Mouse (Mus musculus) limb, embryonic 11.5 days (tissue): Measurements from ENCODE around the gene Wnt2b. TPM values are rescaled to one million over a fixed set of nuclear protein-coding genes. Genes with fewer than 3 reads are reported as not detected.
A peak's percentile ranks its signal among the peaks of the same experiment; 100 is the strongest.

Source experiments
- ATAC-seq: fragments of 200-750 bp; cut with Nextera tagmentation; 2 replicates; pipeline ENCODE4 v1.8.0; 2017; ENCODE audit warnings: low read depth; ENCODE audit not compliant: insufficient number of reproducible peaks, low FRiP score, low TSS enrichment
- DNase-seq: peaks from one replicate; pipeline ENCODE4 v3.0.0-alpha.2; 2015; ENCODE audit warnings: low spot score
- H3K27ac ChIP-seq: fragments of 300-500 bp; sonication (generic); replicated peaks from 2 replicates; pipeline ENCODE4 v1.5.1; 2014; ENCODE audit warnings: low read depth, mild to moderate bottlenecking, low read length
- H3K27me3 ChIP-seq: fragments of 300-500 bp; sonication (generic); 2 replicates; pipeline ENCODE4 v1.6.1; 2014; ENCODE audit warnings: mild to moderate bottlenecking, low read length, mixed read lengths; ENCODE audit not compliant: control insufficient read depth, insufficient read depth
- H3K36me3 ChIP-seq: fragments of 300-500 bp; sonication (generic); 2 replicates; pipeline ENCODE4 v1.6.1; 2014; ENCODE audit warnings: mild to moderate bottlenecking, low read length, moderate library complexity, mixed read lengths; ENCODE audit not compliant: control insufficient read depth, insufficient read depth
- H3K4me1 ChIP-seq: fragments of 300-500 bp; sonication (generic); 2 replicates; pipeline ENCODE4 v1.6.1; 2014; ENCODE audit warnings: low read length, mixed read lengths; ENCODE audit not compliant: control insufficient read depth, insufficient read depth
- H3K4me2 ChIP-seq: fragments of 300-500 bp; sonication (generic); 2 replicates; pipeline ENCODE4 v1.6.1; 2014; ENCODE audit warnings: low read depth, mild to moderate bottlenecking, moderate library complexity; ENCODE audit not compliant: severe bottlenecking
- H3K4me3 ChIP-seq: fragments of 300-500 bp; sonication (generic); 2 replicates; pipeline ENCODE4 v1.5.1; 2014; ENCODE audit warnings: low read depth, low read length
- H3K9ac ChIP-seq: fragments of 300-500 bp; sonication (generic); 2 replicates; pipeline ENCODE4 v1.6.1; 2014; ENCODE audit warnings: mild to moderate bottlenecking, low read length
- H3K9me3 ChIP-seq: fragments of 300-500 bp; sonication (generic); 2 replicates; pipeline ENCODE4 v1.6.1; 2016; ENCODE audit warnings: low read length; ENCODE audit not compliant: control insufficient read depth
- WGBS: fragments of 180-500 bp; shearing (Covaris S2); extraction: QIAGEN DNeasy Blood & Tissue Kit; methylation state at CpG from one replicate; pipeline ENCODE4 v1.1.7; 2014; 5-methylcytosine and 5-hydroxymethylcytosine counted together
- polyA plus RNA-seq: library from polyadenylated mRNA; unstranded; fragments of >200 nt; fragmentation: Nextera tagmentation; extraction: Ambion mirVana; gene quantifications from 2 replicates; pipeline ENCODE4 v1.2.1, GENCODE M21; 2014

Wnt2b gene
- polyA plus RNA-seq, 1 experiment from 2014 or later = 0.43 TPM

DNA sequence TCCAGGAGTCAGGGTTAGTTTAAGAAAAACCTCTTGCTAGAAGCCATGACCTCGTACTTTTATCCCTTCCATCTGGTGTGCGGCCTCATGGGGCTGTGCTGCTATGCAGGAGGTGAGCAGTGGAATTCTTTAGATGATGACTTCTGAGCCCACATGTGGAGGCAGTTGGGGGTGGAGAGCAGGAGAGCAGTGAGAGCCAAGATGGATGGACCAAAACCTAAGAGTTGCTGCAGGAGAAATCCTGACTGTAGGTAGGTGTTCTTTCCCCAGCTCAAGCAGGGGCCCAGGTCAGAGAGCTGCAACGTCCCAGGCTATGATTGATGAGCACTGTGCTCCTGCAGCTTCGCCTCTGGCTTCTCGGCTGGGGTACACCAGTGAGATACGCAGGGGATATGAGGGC is 21.0 kb downstream of the Wnt2b start:
- Histone ChIP-seq H3K27me3 (no peaks in the 10 kb centered on the region), H3K4me3 (no peak overlapping the region), H3K4me1 (peaks cover 21% of the 10 kb centered on the region), H3K4me2 (no peak overlapping the region), H3K9me3 (no peaks in the 10 kb centered on the region), H3K9ac (no peak overlapping the region), H3K36me3 (no peaks in the 10 kb centered on the region), H3K27ac (no peak overlapping the region)
- WGBS = 14% methylated on average over 6 of the region's 6 CpGs
- ATAC-seq (no peak), DNase-seq (peak; percentile 57)

DNA sequence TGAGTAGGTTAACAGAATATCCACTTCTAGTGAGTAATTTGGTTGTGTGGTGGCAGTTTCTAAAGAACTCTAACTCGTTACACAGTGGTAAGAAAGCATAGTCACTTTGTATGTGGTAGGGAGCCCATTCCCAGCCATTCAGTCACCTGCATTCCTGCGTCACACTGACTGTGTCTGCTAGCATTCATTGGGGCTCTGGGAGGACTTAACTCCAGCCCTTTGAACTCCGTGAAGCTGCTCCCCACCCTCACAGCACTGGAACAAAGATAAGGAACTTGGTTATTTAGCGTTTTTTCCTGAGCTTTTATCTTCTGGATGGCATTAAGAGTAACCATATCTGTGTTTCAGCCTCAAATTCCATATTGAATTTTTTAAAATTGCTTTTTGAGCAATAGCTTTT is 23.4 kb downstream of the Wnt2b start:
- Histone ChIP-seq H3K27ac (no peak overlapping the region), H3K27me3 (no peaks in the 10 kb centered on the region), H3K36me3 (no peaks in the 10 kb centered on the region), H3K9ac (no peak overlapping the region), H3K4me3 (no peak overlapping the region), H3K4me2 (no peak overlapping the region), H3K9me3 (no peaks in the 10 kb centered on the region), H3K4me1 (peaks cover 17% of the 10 kb centered on the region)
- 32% methylated on average over 4 of the region's 4 CpGs for WGBS
- no peak for DNase-seq
- no peak for ATAC-seq

DNA sequence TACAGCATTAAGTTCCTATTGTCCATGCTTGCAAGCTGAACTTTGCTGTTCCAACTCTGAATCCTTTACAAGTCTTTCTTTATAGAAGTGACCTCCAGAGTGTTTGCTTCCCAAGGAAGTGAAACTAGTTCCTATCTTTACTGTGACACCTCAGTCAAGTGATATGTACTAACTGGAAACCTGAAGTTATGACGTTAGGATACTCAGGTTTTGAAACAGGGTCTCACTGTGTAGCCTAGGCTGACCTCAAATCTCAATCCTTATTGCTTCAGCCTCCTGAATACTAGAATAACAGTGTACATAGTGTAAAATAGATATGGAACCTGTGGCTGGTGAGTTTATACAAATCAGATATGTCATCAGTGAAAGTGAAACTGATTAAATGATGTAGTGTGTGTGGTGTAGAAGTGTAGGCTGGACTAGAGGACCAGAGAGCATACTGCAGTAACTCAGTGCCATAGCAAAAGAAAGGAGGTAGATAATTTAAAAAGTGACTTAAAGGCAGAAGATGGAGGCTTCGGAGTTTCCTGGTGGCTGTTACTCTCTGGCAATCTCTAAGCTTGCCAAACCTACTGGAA is 23.9 kb downstream of the Wnt2b start:
- WGBS = 88% methylated on average over 2 of the region's 2 CpGs
- no peak overlapping the region for H3K27ac ChIP-seq
- ATAC-seq (no peak), DNase-seq (no peak)
- H3K9ac ChIP-seq = no peak overlapping the region
- no peak overlapping the region for H3K4me2 ChIP-seq
- H3K36me3 ChIP-seq = no peaks in the 10 kb centered on the region
- no peak overlapping the region for H3K4me3 ChIP-seq
- H3K4me1 ChIP-seq = peaks cover 12% of the 10 kb centered on the region
- no peaks in the 10 kb centered on the region for H3K9me3 ChIP-seq
- H3K27me3 ChIP-seq = no peaks in the 10 kb centered on the region

DNA sequence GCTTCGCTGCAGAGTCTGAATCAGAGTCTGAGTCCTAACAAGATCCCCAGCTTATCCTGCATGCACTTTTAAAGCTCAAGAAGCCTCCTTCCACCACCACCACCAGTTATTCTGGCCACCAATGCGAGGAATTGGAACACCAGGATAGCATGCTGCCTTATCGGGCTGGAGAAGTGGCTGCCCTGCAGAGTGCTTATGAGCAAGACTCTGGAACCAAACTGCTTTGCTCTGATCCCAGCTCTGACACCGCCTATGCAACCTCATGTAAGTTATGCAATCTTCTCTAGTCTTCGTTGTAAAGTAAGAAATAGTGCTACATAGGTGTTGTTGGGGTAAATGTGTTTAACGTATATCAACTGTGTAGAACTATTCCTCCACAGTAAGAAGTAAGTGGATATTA is 32.3 kb downstream of the Wnt2b start:
- ATAC-seq (no peak), DNase-seq (no peak)
- H3K4me2 ChIP-seq = no peak overlapping the region
- H3K36me3 ChIP-seq = no peaks in the 10 kb centered on the region
- H3K9ac ChIP-seq = no peak overlapping the region
- H3K4me1 ChIP-seq = no peaks in the 10 kb centered on the region
- H3K27me3 ChIP-seq = no peaks in the 10 kb centered on the region
- 92% methylated on average over 6 of the region's 6 CpGs for WGBS
- H3K9me3 ChIP-seq = no peaks in the 10 kb centered on the region
- H3K27ac ChIP-seq = no peak overlapping the region
- no peak overlapping the region for H3K4me3 ChIP-seq

DNA sequence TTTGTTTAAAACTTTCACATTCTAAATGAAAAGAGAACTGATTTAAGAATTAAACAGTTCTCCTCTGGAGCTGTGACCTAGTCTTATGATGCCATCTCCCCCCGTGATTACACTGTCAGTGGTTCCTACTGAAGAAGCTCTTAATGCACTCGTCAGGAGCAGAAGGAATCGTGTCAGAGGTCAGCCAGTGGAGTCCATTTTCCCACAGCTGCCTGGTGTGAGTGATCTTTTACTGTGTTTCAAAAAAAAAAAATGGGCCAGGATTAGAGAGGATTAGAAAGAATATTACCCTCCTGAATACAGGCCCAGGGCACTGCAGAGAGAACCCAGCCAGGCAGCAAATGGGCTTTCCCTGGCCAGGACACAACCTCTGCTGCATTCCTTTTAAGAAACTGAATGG is 46.7 kb downstream of the Wnt2b start:
- Histone ChIP-seq H3K27ac (no peak overlapping the region), H3K4me1 (no peaks in the 10 kb centered on the region), H3K4me2 (no peak overlapping the region), H3K27me3 (no peaks in the 10 kb centered on the region), H3K4me3 (no peak overlapping the region), H3K36me3 (no peaks in the 10 kb centered on the region), H3K9me3 (no peaks in the 10 kb centered on the region), H3K9ac (no peak overlapping the region)
- DNase-seq (no peak), ATAC-seq (no peak)
- 39% methylated on average over 3 of the region's 3 CpGs for WGBS

DNA sequence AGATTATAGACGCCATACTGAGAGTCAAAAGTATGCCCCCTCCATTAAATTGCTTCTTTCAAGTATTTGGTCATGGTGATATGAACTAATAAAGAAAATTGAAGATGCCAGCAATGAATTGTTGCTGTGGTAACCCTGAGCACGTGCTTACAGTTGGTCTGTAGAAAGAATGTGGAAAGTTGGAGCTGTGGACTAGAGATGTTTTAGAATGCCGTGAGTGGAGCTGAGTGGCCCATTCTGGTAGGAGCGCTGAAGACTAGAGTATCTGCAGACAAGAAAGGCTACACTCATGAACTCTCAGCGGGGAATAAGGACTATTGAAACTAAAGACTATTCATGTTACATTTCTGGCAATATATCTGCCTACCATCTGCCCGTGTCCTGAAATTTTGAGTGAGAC is 52.5 kb downstream of the Wnt2b start:
- H3K4me1 ChIP-seq = no peaks in the 10 kb centered on the region
- H3K9ac ChIP-seq = no peak overlapping the region
- H3K27ac ChIP-seq = no peak overlapping the region
- H3K27me3 ChIP-seq = no peaks in the 10 kb centered on the region
- no peak for ATAC-seq
- no peak for DNase-seq
- no peak overlapping the region for H3K4me2 ChIP-seq
- no peaks in the 10 kb centered on the region for H3K36me3 ChIP-seq
- H3K9me3 ChIP-seq = no peaks in the 10 kb centered on the region
- no peak overlapping the region for H3K4me3 ChIP-seq
- WGBS = 94% methylated on average over 6 of the region's 6 CpGs

DNA sequence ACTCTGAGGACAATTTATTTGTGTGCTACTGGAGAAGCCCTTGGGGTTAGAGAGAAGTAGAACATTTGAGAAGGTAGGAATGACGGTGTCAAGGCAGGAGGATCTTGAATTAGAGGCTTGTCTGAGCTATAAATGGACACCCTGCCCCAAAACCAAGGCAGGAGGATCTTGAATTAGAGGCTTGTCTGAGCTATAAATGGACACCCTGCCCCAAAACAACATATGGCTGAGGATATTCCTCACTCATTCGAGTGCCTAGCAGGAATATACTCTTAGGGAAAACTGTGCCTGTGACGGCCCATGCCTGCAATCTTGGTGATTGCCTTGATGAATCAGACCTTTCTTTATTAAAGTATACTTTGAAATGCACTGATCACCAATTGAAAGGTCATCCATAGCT is 55.7 kb downstream of the Wnt2b start:
- Histone ChIP-seq H3K4me2 (no peak overlapping the region), H3K36me3 (no peaks in the 10 kb centered on the region), H3K4me1 (no peaks in the 10 kb centered on the region), H3K9me3 (no peaks in the 10 kb centered on the region), H3K9ac (no peak overlapping the region), H3K4me3 (no peak overlapping the region), H3K27ac (no peak overlapping the region), H3K27me3 (no peaks in the 10 kb centered on the region)
- no peak for DNase-seq
- 85% methylated on average over 3 of the region's 3 CpGs for WGBS
- no peak for ATAC-seq

DNA sequence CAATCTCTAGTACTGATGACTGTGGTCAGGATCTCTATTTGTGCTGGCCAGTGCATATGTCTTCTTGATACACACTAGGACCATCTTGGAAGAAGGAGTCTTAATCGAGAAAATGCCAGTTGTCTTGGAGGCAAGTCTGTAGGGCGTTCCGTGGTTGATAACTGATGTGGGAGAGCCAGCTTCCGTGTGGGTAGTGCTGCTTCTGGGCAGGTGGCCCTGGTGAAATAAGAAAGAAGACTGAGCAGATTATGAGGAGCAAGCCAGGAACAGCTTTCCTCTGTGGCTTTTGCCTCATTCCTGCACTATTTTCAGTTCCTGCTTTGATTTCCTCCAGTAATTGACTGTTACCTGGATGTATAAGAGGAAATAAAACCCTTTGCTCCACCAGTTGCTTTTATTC is 56.3 kb downstream of the Wnt2b start:
- 92% methylated on average over 4 of the region's 4 CpGs for WGBS
- H3K4me3 ChIP-seq = no peak overlapping the region
- H3K27ac ChIP-seq = no peak overlapping the region
- no peaks in the 10 kb centered on the region for H3K9me3 ChIP-seq
- H3K4me1 ChIP-seq = no peaks in the 10 kb centered on the region
- H3K36me3 ChIP-seq = no peaks in the 10 kb centered on the region
- no peak for DNase-seq
- no peaks in the 10 kb centered on the region for H3K27me3 ChIP-seq
- H3K4me2 ChIP-seq = no peak overlapping the region
- ATAC-seq = no peak
- H3K9ac ChIP-seq = no peak overlapping the region

DNA sequence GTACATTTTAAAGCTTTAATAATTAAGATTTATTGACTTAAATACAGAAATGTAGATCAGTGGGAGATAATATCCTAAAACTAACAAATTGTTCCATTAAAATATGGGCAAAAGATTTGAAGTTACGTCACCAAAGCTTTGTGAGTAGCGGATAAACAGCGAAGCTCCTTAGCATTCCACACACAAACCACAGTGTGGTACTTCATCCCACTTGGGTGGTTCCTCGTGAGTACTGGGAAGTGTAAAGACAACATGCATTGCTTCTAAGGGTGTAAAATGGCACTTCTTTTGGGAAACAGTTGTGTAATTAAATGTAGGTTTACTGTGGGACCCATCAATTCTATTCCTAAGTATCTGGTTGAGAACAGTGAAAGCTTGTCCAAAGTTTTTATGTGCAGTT is 60.6 kb downstream of the Wnt2b start:
- H3K27me3 ChIP-seq = no peaks in the 10 kb centered on the region
- H3K4me2 ChIP-seq = no peak overlapping the region
- 90% methylated on average over 4 of the region's 4 CpGs for WGBS
- H3K36me3 ChIP-seq = peaks cover 3% of the 10 kb centered on the region; the same call in 1 of the 2 replicates
- H3K9ac ChIP-seq = no peak overlapping the region
- H3K9me3 ChIP-seq = no peaks in the 10 kb centered on the region
- ATAC-seq (no peak), DNase-seq (no peak)
- no peak overlapping the region for H3K4me3 ChIP-seq
- H3K4me1 ChIP-seq = no peaks in the 10 kb centered on the region
- H3K27ac ChIP-seq = no peak overlapping the region
